ENCODE assay signal across 8 mouse cellular contexts in the genomic region with DNA sequence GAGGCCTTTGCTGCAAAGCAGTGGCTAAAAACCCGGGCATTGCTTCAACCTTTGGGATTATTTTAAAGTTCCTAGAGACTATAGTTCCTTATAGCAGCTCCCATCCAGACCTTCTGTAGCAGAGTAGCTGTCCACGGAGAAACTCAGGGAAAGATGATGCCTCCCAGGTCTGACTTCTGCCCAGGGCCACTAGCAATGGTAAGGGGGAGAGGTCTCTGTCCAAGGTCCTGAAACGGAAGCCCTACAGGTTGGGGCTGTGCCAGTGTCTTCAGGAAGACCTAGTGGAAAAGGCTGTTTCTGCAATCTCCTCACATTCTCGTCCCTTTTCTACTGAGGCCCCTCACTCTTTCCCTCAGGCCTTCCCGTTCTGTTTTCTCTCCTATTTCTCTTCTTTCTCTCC.
DNase-seq lines count a peak whose midpoint lies in the region; ATAC-seq and TF ChIP-seq lines count a peak whose summit lies in the region.

No protein-coding gene starts in this region.

- DNase-seq in adrenal gland, postnatal 14 days = peak; percentile 62
- DNase-seq in adrenal gland, adult 8-10 months = no peak
- peak; percentile 64 for DNase-seq in lung, postnatal 0 days (ENCODE audit: low spot score)
- DNase-seq in lung, postnatal 25 days (ENCODE audit: low spot score) = no peak
- DNase-seq in kidney, postnatal 0 days (ENCODE audit: low spot score) = peak; percentile 89
- peak; percentile 14 for DNase-seq in splenic B cell, adult 2 months (ENCODE audit: low read depth, low spot score)
- DNase-seq in layer of hippocampus, postnatal 10 days (ENCODE audit: low spot score in 2 of 2) = no peak

- no peak for ATAC-seq in lung, postnatal 0 days
- no peak for ATAC-seq in kidney, postnatal 0 days (replicated peaks; ENCODE audit: low FRiP score, low read depth)
- no peak for ATAC-seq in monocyte, adult 5-6 weeks (replicated peaks; ENCODE audit: insufficient number of reproducible peaks, low FRiP score, low TSS enrichment, poor library complexity, severe bottlenecking)

- H3K27ac ChIP-seq in lung, postnatal 0 days (ENCODE audit: low read length) = no peak overlapping the region
- no peak overlapping the region for H3K27ac ChIP-seq in kidney, postnatal 0 days

- H3K4me3 ChIP-seq in lung, postnatal 0 days (ENCODE audit: low read depth, low read length) = no peak overlapping the region
- no peak overlapping the region for H3K4me3 ChIP-seq in kidney, postnatal 0 days (replicated peaks; ENCODE audit: low read depth, low read length)

- TF ChIP-seq CTCF in lung, postnatal 0 days (IDR thresholded peaks at IDR 0.05) = no peak
- no peak for TF ChIP-seq CTCF in kidney, postnatal 0 days (IDR thresholded peaks at IDR 0.05; ENCODE audit: low read depth)

- H3K4me2 ChIP-seq in lung, postnatal 0 days (replicated peaks; ENCODE audit: low read depth, low read length) = no peak overlapping the region
- H3K4me2 ChIP-seq in kidney, postnatal 0 days (ENCODE audit: low read length) = no peak overlapping the region

- H3K27me3 ChIP-seq in lung, postnatal 0 days (replicated peaks; ENCODE audit: insufficient read depth, low read length) = no peaks in the 10 kb centered on the region
- peaks cover 12% of the 10 kb centered on the region; the same call in 1 of the 2 replicates for H3K27me3 ChIP-seq in kidney, postnatal 0 days (ENCODE audit: insufficient read depth, low read length)
- H3K27me3 ChIP-seq in splenic B cell, adult 2 months (ENCODE audit: control insufficient read depth, insufficient read depth, low read length, poor library complexity, severe bottlenecking) = no peaks in the 10 kb centered on the region

- WGBS in lung, postnatal 0 days = 13% methylated on average over 5 of the region's 5 CpGs
- 5% methylated on average over 5 of the region's 5 CpGs for WGBS in kidney, postnatal 0 days

- no peaks in the 10 kb centered on the region for H3K9me3 ChIP-seq in lung, postnatal 0 days (ENCODE audit: low read length)
- H3K9me3 ChIP-seq in kidney, postnatal 0 days (replicated peaks; ENCODE audit: low read length) = no peaks in the 10 kb centered on the region

- H3K9ac ChIP-seq in lung, postnatal 0 days (replicated peaks; ENCODE audit: low read depth) = no peak overlapping the region
- H3K9ac ChIP-seq in kidney, postnatal 0 days (ENCODE audit: low read depth, low read length) = no peak overlapping the region

- H3K36me3 ChIP-seq in lung, postnatal 0 days (ENCODE audit: insufficient read depth, low read length) = no peaks in the 10 kb centered on the region
- H3K36me3 ChIP-seq in kidney, postnatal 0 days (ENCODE audit: insufficient read depth, low read length) = no peaks in the 10 kb centered on the region
- H3K36me3 ChIP-seq in splenic B cell, adult 2 months (ENCODE audit: control insufficient read depth, insufficient read depth, low read length, poor library complexity, severe bottlenecking) = no peaks in the 10 kb centered on the region

- no peak for TF ChIP-seq EP300 in lung, postnatal 0 days (IDR thresholded peaks at IDR 0.05)

- no peaks in the 10 kb centered on the region for H3K4me1 ChIP-seq in lung, postnatal 0 days (ENCODE audit: insufficient read depth, low read depth, low read length)
- no peaks in the 10 kb centered on the region for H3K4me1 ChIP-seq in kidney, postnatal 0 days (replicated peaks; ENCODE audit: insufficient read depth, low read length)

Comparison
In these comparisons a context has a peak if more than half of its experiments do, and no peak if none do; other contexts are left out.
1. DNase-seq: peak in adrenal gland, postnatal 14 days (single experiment), lung, postnatal 0 days (single experiment), kidney, postnatal 0 days (single experiment) and splenic B cell, adult 2 months (single experiment); none in adrenal gland, adult 8-10 months (single experiment), lung, postnatal 25 days (single experiment) and layer of hippocampus, postnatal 10 days (0 of 2).